Mouse (Mus musculus): Measurements from ENCODE around the gene Topors. TPM values are rescaled to one million over a fixed set of nuclear protein-coding genes. Genes with fewer than 3 reads are reported as not detected.
"Not testable (repeated sequence)": the region's sequence is repeated elsewhere in the genome, so short reads cannot be mapped to it uniquely, and the experiment has no call there.

The Topors gene
- polyA plus RNA-seq, 1 experiment from 2014 or later, result 36.2 TPM

GRCm38 (mm10) chr4:40299169-40299568 lies 29.5 kb upstream of the Topors start:
- DNase-seq (no peak), ATAC-seq (ENCODE audit: low FRiP score, low TSS enrichment) (no peak)
- H3K4me3 ChIP-seq (replicated peaks; ENCODE audit: low read depth, low read length), result no peak overlapping the region
- no peaks in the 10 kb centered on the region for H3K27me3 ChIP-seq (ENCODE audit: control insufficient read depth, insufficient read depth, low read length)
- no peaks in the 10 kb centered on the region for H3K36me3 ChIP-seq (ENCODE audit: control insufficient read depth, insufficient read depth, low read length)
- no peak overlapping the region for H3K4me2 ChIP-seq (ENCODE audit: low read length)
- H3K9me3 ChIP-seq (ENCODE audit: control insufficient read depth, low read length), result no peaks in the 10 kb centered on the region
- H3K27ac ChIP-seq (replicated peaks; ENCODE audit: low read depth, low read length), result no peak overlapping the region
- H3K4me1 ChIP-seq (ENCODE audit: control insufficient read depth, insufficient read depth, low read length), result no peaks in the 10 kb centered on the region
- 81% methylated on average over 5 of the region's 5 CpGs for WGBS
- no peak overlapping the region for H3K9ac ChIP-seq (replicated peaks; ENCODE audit: low read length)

DNA sequence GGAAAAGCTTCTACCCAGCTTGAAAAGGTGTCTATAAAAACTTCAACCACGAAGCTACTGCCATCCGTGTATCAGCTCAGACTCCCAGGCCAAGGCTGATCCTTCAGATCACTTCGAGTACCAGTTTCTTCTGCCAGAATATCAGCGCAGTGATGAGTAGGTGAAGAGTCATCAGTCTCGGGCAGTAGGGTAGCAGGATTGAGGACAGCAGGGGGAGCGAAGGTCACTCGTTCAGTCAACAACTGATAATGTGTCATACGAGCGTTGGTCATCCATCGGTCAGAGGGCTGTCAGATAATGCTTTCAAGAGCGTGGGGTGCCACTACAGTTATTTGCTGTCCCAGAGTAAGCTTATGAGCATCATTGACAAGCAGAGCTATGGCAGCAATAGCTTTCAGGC lies 21.9 kb upstream of the Topors start:
- H3K4me1 ChIP-seq (ENCODE audit: control insufficient read depth, insufficient read depth, low read length); H3K27me3 ChIP-seq (ENCODE audit: control insufficient read depth, insufficient read depth, low read length); H3K9me3 ChIP-seq (ENCODE audit: control insufficient read depth, low read length); H3K27ac ChIP-seq (replicated peaks; ENCODE audit: low read depth, low read length); H3K4me2 ChIP-seq (ENCODE audit: low read length); H3K9ac ChIP-seq (replicated peaks; ENCODE audit: low read length); H3K4me3 ChIP-seq (replicated peaks; ENCODE audit: low read depth, low read length); DNase-seq; H3K36me3 ChIP-seq (ENCODE audit: control insufficient read depth, insufficient read depth, low read length); ATAC-seq (ENCODE audit: low FRiP score, low TSS enrichment): not testable (repeated sequence)
- WGBS, result 94% methylated on average over 11 of the region's 11 CpGs

GRCm38 (mm10) chr4:40289046-40289445 lies 19.4 kb upstream of the Topors start:
- H3K9ac ChIP-seq (replicated peaks; ENCODE audit: low read length), result no peak overlapping the region
- WGBS, result 92% methylated on average over 2 of the region's 2 CpGs
- H3K27me3 ChIP-seq (ENCODE audit: control insufficient read depth, insufficient read depth, low read length), result no peaks in the 10 kb centered on the region
- no peak overlapping the region for H3K27ac ChIP-seq (replicated peaks; ENCODE audit: low read depth, low read length)
- no peak for ATAC-seq (ENCODE audit: low FRiP score, low TSS enrichment)
- no peak overlapping the region for H3K4me3 ChIP-seq (replicated peaks; ENCODE audit: low read depth, low read length)
- no peaks in the 10 kb centered on the region for H3K4me1 ChIP-seq (ENCODE audit: control insufficient read depth, insufficient read depth, low read length)
- H3K36me3 ChIP-seq (ENCODE audit: control insufficient read depth, insufficient read depth, low read length), result no peaks in the 10 kb centered on the region
- DNase-seq, result no peak
- H3K4me2 ChIP-seq (ENCODE audit: low read length), result no peak overlapping the region
- H3K9me3 ChIP-seq (ENCODE audit: control insufficient read depth, low read length), result no peaks in the 10 kb centered on the region

- DNase-seq (no peak), ATAC-seq (ENCODE audit: low FRiP score, low TSS enrichment) (no peak)
- Histone ChIP-seq H3K9me3 (ENCODE audit: control insufficient read depth, low read length) (no peaks in the 10 kb centered on the region), H3K27me3 (ENCODE audit: control insufficient read depth, insufficient read depth, low read length) (no peaks in the 10 kb centered on the region), H3K9ac (replicated peaks; ENCODE audit: low read length) (no peak overlapping the region), H3K27ac (replicated peaks; ENCODE audit: low read depth, low read length) (no peak overlapping the region), H3K4me3 (replicated peaks; ENCODE audit: low read depth, low read length) (no peak overlapping the region), H3K36me3 (ENCODE audit: control insufficient read depth, insufficient read depth, low read length) (no peaks in the 10 kb centered on the region), H3K4me2 (ENCODE audit: low read length) (no peak overlapping the region), H3K4me1 (ENCODE audit: control insufficient read depth, insufficient read depth, low read length) (no peaks in the 10 kb centered on the region)
- WGBS, result 84% methylated on average over 6 of the region's 6 CpGs
Observed at GRCm38 (mm10) chr4:40287415-40287814, 17.8 kb upstream of the Topors start.

DNA sequence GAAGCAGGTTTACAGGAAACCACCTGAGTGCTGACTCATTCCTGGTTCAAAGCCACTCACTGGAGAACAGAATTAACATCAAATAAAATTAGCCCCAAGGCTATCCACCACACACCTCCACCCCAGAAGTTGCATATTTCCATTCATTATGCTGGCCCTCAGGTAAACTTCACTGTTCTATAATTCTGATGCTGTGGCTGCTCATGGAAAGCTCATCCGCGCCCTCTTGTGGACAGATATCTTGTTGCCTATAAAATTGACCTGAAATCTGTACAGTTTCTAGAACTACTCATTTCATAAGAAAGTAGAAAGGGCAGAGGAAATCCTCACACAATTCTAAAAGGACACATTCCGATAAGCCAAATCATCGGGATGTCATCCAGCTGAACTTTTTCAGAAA lies 15.9 kb upstream of the Topors start:
- Histone ChIP-seq H3K9ac (replicated peaks; ENCODE audit: low read length) (no peak overlapping the region), H3K9me3 (ENCODE audit: control insufficient read depth, low read length) (no peaks in the 10 kb centered on the region), H3K27me3 (ENCODE audit: control insufficient read depth, insufficient read depth, low read length) (no peaks in the 10 kb centered on the region), H3K4me1 (ENCODE audit: control insufficient read depth, insufficient read depth, low read length) (no peaks in the 10 kb centered on the region), H3K27ac (replicated peaks; ENCODE audit: low read depth, low read length) (no peak overlapping the region), H3K4me3 (replicated peaks; ENCODE audit: low read depth, low read length) (no peak overlapping the region), H3K36me3 (ENCODE audit: control insufficient read depth, insufficient read depth, low read length) (no peaks in the 10 kb centered on the region), H3K4me2 (ENCODE audit: low read length) (no peak overlapping the region)
- 23% methylated on average over 4 of the region's 4 CpGs for WGBS
- DNase-seq, result peak; percentile 89
- no peak for ATAC-seq (ENCODE audit: low FRiP score, low TSS enrichment)

DNA sequence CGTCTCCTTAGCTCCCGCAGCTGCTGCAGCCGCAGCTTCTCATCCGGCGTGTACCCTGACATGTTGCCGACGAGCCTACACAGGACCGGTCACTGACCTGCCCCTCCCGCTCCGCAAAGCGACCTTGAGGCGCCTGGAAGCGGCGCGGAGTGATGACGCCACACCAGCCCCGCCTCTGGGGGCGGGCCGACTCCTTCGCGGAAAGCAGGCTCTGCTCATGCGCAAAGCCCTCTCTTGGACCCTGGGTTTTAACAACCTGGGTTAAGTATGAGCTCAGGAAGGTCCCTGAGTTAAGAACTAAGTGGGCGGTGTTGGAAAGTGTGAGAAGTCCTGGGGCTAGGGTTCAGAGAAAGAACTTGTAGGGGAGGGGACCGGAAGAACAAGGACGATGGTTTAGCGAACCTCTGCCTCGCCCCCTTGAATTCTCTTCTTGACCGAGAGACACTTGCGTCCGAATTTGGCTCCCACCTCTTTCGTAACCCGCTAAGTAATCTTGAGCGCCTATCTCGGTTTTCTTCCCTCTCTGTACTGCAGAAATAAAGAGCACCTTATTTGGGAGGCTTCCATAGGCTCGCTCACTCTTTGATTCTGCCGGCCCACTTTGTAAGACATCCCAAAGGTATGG lies 9.7 kb upstream of the Topors start, which contains the start of gene Ndufb6:
Ndufb6 (minus strand) TSS at position 146 of the 625 bp plus-strand sequence.
- peak within 1 kb of the TSS; percentile 85 for H3K4me2 ChIP-seq (ENCODE audit: low read length)
- peaks cover 17% of the 10 kb centered on the region for H3K36me3 ChIP-seq (ENCODE audit: control insufficient read depth, insufficient read depth, low read length)
- H3K4me1 ChIP-seq (ENCODE audit: control insufficient read depth, insufficient read depth, low read length), result peaks cover 11% of the 10 kb centered on the region
- H3K4me3 ChIP-seq (replicated peaks; ENCODE audit: low read depth, low read length), result peak within 1 kb of the TSS; percentile 98
- ATAC-seq (ENCODE audit: low FRiP score, low TSS enrichment) (peak; percentile 93), DNase-seq (peak; percentile 98)
- peak within 1 kb of the TSS; percentile 84 for H3K9ac ChIP-seq (replicated peaks; ENCODE audit: low read length)
- WGBS, result under 1% methylated on average over 36 of the region's 36 CpGs
- no peaks in the 10 kb centered on the region for H3K9me3 ChIP-seq (ENCODE audit: control insufficient read depth, low read length)
- no peaks in the 10 kb centered on the region for H3K27me3 ChIP-seq (ENCODE audit: control insufficient read depth, insufficient read depth, low read length)
- peak within 1 kb of the TSS; percentile 54 for H3K27ac ChIP-seq (replicated peaks; ENCODE audit: low read depth, low read length)

GRCm38 (mm10) chr4:40278880-40279275 lies 9.2 kb upstream of the Topors start:
- no peaks in the 10 kb centered on the region for H3K9me3 ChIP-seq (ENCODE audit: control insufficient read depth, low read length)
- H3K36me3 ChIP-seq (ENCODE audit: control insufficient read depth, insufficient read depth, low read length), result peaks cover 21% of the 10 kb centered on the region
- peak overlapping the region; percentile 85 for H3K4me2 ChIP-seq (ENCODE audit: low read length)
- peak; percentile 77; the same call in 1 of the 2 replicates for ATAC-seq (ENCODE audit: low FRiP score, low TSS enrichment)
- peak; percentile 26 for DNase-seq
- WGBS, result under 1% methylated on average over 21 of the region's 21 CpGs
- H3K27ac ChIP-seq (replicated peaks; ENCODE audit: low read depth, low read length), result peak overlapping the region; percentile 54; the same call in 1 of the 2 replicates
- peaks cover 11% of the 10 kb centered on the region for H3K4me1 ChIP-seq (ENCODE audit: control insufficient read depth, insufficient read depth, low read length)
- H3K9ac ChIP-seq (replicated peaks; ENCODE audit: low read length), result peak overlapping the region; percentile 84
- H3K27me3 ChIP-seq (ENCODE audit: control insufficient read depth, insufficient read depth, low read length), result no peaks in the 10 kb centered on the region
- peak overlapping the region; percentile 98 for H3K4me3 ChIP-seq (replicated peaks; ENCODE audit: low read depth, low read length)

- Histone ChIP-seq H3K9ac (replicated peaks; ENCODE audit: low read length) (peak overlapping the region; percentile 82), H3K36me3 (ENCODE audit: control insufficient read depth, insufficient read depth, low read length) (peaks cover 21% of the 10 kb centered on the region), H3K4me2 (ENCODE audit: low read length) (peak overlapping the region; percentile 94), H3K9me3 (ENCODE audit: control insufficient read depth, low read length) (no peaks in the 10 kb centered on the region), H3K27ac (replicated peaks; ENCODE audit: low read depth, low read length) (peak overlapping the region; percentile 93), H3K4me3 (replicated peaks; ENCODE audit: low read depth, low read length) (peak overlapping the region; percentile 85), H3K4me1 (ENCODE audit: control insufficient read depth, insufficient read depth, low read length) (peaks cover 14% of the 10 kb centered on the region), H3K27me3 (ENCODE audit: control insufficient read depth, insufficient read depth, low read length) (no peaks in the 10 kb centered on the region)
- ATAC-seq (ENCODE audit: low FRiP score, low TSS enrichment), result peak; percentile 5
- DNase-seq, result no peak
- under 1% methylated on average over 16 of the region's 16 CpGs for WGBS
Observed at GRCm38 (mm10) chr4:40268835-40269234, 815 bp downstream of the Topors start.

DNA sequence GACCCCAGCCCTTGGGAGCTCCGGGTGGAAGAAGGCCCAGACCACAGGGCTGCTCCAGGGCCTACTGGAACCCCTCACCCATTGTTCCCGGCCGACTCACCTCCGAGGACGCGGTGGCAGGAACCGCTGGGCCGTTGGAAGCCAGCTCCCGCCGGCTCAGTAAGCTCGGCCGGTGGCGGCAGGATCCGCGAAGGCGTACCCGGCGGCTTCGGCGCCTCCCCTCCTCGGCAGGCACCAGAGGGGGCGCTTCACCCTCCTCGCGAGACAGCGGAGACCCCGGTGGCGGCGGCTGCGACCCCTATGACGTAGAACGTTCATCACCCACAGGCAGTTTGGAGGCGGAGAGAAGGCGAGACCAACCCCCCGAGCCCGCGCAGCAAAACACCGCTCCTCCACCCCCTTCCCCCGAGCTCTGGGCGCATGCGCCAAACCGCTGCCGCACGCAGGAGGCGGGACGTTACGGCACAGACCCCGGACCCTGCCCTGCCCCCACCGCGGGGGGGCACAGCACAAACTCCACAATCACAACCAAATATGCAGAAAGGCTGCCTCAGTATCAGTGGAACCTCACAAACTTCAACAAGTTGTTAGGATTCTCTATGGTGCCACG lies 1.3 kb downstream of the Topors start:
- ATAC-seq (ENCODE audit: low FRiP score, low TSS enrichment), result peak; percentile 86
- under 1% methylated on average over 50 of the region's 50 CpGs for WGBS
- Histone ChIP-seq H3K36me3 (ENCODE audit: control insufficient read depth, insufficient read depth, low read length) (peaks cover 19% of the 10 kb centered on the region), H3K27me3 (ENCODE audit: control insufficient read depth, insufficient read depth, low read length) (no peaks in the 10 kb centered on the region), H3K9me3 (ENCODE audit: control insufficient read depth, low read length) (no peaks in the 10 kb centered on the region), H3K27ac (replicated peaks; ENCODE audit: low read depth, low read length) (peak overlapping the region; percentile 93), H3K4me3 (replicated peaks; ENCODE audit: low read depth, low read length) (peak overlapping the region; percentile 85), H3K4me1 (ENCODE audit: control insufficient read depth, insufficient read depth, low read length) (peaks cover 14% of the 10 kb centered on the region), H3K4me2 (ENCODE audit: low read length) (peak overlapping the region; percentile 94), H3K9ac (replicated peaks; ENCODE audit: low read length) (peak overlapping the region; percentile 82)
- DNase-seq, result peak; percentile 97
